Mouse (Mus musculus) mature B cell (primary cell): Measurements from ENCODE around the gene Gm19426.

Experiments
- in situ Hi-C: fragments of 300-500 bp; cut with MboI; formaldehyde crosslinking; loops from 2 replicates; pipeline ENCODE4 v1.14.3; 2019

Gene Gm19426

DNA sequence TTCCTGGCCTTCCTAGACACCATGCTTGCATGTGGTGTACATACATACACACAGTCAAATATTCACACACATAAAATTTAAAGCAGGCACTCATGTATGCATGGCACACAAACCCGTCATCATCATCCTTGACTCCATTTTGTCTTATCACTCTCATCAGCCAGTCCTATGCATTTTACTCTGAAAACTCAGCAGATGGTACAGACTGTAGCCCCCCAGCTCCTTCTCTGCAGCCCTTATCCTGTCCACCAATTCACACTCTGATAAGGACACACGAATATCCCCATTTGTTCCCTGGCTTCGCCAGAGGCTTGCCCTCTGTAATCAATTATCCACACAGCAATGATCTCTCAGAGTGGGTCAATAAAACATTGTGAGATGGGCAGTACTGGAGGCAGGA lies 22.3 kb downstream of the Gm19426 start:
- in situ Hi-C loops: no loop called here

- in situ Hi-C loops: no loop called here
These were observed 22.7 kb downstream of the Gm19426 start for GRCm38 (mm10) chr2:84720718-84721117.

- in situ Hi-C loops: no loop called here
These were observed 26.1 kb downstream of the Gm19426 start for GRCm38 (mm10) chr2:84717357-84717756.

- in situ Hi-C loops: no loop called here
These were observed 26.8 kb downstream of the Gm19426 start for GRCm38 (mm10) chr2:84716423-84717355.

- in situ Hi-C loops: no loop called here
These were observed 27.7 kb downstream of the Gm19426 start for GRCm38 (mm10) chr2:84715562-84716361.

GRCm38 (mm10) chr2:84714811-84715561 lies 28.5 kb downstream of the Gm19426 start, which contains the start of gene Zdhhc5:
Gene Zdhhc5, minus strand, starts transcription at chr2:84715180.
- in situ Hi-C loops: no loop called here

DNA sequence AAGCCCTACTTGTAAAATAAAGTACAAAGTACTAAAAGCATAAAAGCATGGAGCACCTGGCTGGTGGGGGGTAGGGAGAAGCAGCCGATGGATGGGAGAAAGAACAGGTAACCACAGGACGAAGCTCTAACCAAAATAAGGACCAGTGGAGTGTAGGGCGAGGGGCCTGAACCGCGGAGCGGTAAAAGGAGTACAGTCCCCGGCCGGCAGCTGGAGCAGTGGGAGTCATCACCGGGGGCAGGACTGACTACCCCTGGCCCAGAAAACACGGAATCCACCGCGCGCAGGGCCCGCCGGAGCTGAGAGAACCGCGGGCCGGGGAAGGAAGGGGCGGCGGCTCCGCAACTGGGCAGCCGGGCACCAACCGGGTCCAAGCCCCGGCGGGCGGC lies 29.0 kb downstream of the Gm19426 start:
- in situ Hi-C loops: no loop called here

GRCm38 (mm10) chr2:84711898-84712297 lies 31.6 kb downstream of the Gm19426 start:
- in situ Hi-C loops: no loop called here

DNA sequence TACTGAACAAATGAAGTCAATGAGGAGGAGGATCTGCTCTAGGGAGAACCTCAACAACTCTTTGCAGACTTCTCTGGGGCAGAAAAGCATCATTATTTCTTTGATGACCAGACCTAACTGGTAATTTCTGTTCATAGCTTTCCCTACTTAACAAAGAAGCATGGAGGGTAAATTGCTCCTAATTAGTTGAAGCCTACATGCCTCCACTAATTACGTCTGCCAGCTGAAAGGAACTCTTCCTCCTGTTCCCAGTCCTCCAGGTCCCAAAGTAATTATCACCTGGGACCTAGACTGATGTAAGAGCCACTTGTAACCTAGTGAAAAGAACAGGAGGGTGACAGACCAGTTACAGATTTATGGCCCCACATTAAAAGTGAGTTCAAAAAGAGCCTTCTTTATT lies 35.9 kb downstream of the Gm19426 start:
- in situ Hi-C loops: no loop called here

- in situ Hi-C loops: no loop called here
These were observed 38.2 kb downstream of the Gm19426 start for GRCm38 (mm10) chr2:84705295-84705694.

- in situ Hi-C loops: no loop called here
These were observed 39.1 kb downstream of the Gm19426 start for GRCm38 (mm10) chr2:84704329-84704728.

DNA sequence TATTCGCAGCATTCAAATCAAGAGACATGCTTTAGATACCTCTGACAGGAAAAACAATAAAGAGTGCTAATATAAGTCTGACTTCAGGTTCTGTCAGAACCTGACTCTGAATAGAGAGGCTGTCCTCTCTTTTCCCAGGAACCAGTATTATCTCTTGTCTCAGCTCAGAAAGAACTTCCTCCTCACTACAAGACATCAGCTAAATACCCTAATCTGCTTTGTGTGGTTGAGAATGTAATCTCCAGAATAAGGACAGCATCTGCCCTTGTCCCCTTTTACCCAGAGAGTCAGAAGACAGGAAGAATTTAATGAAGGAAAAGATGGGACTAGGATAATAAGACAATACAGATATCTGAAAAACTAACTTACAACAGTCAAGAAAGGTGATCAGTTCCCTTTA lies 40.0 kb downstream of the Gm19426 start:
- in situ Hi-C loops: no loop called here

DNA sequence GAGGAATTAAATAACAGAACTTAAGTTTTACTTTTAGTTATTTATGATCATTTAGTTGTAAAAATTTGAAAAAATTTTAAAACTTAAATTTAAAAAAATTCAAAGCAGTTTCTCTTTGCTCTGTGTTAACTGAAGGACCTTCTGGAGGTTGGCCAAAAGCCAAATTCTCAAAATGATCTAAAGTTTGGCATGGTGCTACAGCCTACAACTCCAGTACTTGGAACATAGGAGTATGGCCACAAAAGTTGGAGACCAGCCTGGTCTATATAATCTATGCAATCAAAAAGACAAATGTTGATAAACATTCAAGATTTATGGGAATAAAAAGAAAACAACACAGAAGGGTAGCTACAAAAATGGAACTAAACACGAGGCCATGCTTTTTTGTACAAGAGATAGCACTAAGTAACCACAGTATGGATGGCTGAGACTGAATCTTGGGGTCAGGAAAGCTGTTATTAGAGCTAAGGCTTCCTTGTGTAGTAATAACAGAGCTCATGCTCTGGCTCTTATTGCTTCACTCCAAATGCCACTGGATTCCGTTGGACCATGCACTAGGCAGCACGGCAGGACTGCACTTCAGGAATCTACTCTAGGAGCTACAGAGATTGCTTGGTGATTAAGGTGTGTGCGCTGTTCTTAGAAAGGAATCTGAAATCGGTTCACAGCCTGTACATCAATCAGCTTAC lies 48.3 kb downstream of the Gm19426 start:
- in situ Hi-C loops: no loop called here
